Mouse (Mus musculus): ENCODE data around the gene Spg11.

The Spg11 gene

DNA sequence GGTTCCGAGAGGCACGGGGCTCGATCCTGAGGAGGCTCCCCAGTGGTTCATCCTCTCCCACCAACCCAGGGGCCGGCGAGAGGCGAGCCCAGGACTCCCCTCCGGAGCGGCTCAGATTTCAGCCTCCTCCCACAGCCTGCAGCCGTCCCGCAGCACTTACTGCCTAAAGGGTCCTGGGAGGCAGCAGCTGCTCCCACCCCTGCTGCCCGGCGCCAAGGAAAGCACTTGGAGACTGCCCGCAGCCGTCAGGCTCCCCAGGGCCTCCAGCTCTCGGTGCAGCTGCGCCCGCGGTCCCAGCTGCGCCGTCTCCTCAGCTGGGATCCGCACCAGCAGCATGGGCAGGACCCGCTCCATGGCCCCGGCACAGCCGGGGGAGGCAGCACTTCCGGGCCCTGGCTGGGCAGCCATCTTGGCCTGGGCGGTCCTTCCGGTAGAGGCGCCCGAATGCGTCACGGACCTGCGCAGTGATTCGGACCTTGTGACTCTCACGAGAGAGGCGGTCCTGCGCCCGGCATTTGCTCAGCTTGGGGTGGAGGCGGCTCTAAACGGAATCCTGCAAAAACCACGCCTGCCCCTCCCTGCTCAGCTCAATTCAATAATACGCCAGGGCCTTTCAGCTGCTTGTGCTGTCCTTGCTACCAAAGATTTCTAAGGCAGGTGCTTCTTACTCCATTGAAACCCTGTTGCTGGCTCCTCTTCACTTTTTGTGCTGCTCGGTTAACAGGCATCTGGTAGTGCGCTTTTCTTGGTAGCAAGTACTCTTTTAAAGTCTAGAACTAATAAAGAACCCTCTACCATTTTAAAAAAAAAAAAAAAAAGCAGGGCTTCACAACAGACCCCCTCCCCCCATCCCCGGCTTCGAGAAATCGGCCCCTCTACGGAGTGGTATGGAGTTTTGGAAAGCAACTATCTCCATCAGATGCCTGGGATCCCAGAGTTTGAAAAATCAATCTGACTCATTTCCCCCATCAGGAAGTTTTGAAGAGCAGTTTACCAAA is at the start of gene Spg11:
TSS of gene Spg11 (minus strand) at position 426 of the 998 bp plus-strand sequence.
- DNase-seq (ENCODE audit: low read depth) = peak; percentile 94

- DNase-seq (ENCODE audit: low read depth) = peak; percentile 59
These were observed 46.1 kb upstream of the Spg11 start for GRCm38 (mm10) chr2:122164293-122164692.

- peak; percentile 38 for DNase-seq (ENCODE audit: low read depth)
These were observed 45.4 kb upstream of the Spg11 start for GRCm38 (mm10) chr2:122163430-122164195.

DNA sequence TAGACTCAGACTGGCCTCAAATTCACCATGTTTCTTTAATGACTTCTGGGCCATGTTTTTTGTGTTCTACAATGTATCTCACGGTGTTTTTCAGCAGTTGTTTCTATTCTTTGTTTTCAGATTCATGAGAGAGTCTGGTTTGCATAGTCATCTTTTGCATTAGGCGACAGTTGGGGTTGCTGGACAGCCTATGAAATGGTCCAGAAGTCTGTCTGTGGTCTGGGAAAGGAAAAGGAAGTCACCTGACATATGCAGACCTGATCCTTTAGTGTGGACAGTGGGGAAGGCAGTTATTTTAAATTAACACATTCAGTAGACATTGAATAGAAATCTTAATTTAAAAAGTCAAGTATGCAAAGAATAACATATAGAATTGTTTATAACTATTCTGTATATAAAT is 44.3 kb upstream of the Spg11 start:
- no peak for DNase-seq (ENCODE audit: low read depth)

DNA sequence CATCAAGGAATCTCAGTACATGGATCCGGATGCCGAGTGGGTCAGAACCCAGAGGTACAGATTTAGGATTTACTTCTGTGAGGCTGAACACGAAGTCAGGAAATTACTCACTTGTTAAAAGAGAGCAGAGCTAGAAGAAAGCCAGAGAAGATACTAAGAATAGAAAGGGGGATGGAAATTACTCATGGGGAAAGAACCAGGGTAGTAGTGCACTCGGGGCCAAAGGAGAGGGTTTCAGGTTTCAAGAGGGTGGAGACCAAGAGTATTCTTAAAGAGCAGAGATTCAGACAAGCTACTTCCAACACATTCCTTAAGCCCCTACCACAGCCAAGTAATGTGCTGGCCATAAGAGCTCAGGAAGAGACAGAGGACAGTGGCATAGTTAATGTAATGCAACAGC is 43.4 kb upstream of the Spg11 start:
- DNase-seq (ENCODE audit: low read depth) = peak; percentile 53

- DNase-seq (ENCODE audit: low read depth) = peak; percentile 67
These were observed 42.5 kb upstream of the Spg11 start, which contains the start of gene Trim69 for GRCm38 (mm10) chr2:122160680-122161079. TSS of gene Trim69 (plus strand) at chr2:122160700.

GRCm38 (mm10) chr2:122159667-122160066 is 41.5 kb upstream of the Spg11 start:
- DNase-seq (ENCODE audit: low read depth) = no peak

- peak; percentile 31 for DNase-seq (ENCODE audit: low read depth)
These were observed 40.2 kb upstream of the Spg11 start for GRCm38 (mm10) chr2:122158362-122158802.

DNA sequence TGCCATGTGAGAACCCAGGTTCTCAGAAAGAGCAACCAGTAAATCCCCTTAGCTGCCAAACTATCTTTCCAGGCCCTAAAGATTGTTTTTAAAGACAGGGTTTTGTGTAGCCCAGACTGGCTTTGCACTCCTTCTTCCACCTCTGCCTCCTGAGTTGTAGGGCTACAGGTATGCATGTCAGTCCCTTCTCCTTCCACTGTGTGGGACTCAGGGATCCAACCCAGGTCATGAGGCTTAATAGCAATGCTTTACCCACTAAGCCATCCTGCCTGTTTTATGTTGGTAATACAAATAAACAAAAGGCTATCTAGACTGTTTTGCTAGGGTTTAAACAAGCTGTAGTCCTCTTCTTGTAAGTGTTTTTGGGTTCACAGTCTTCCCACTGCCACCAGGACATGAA is 39.4 kb upstream of the Spg11 start:
- DNase-seq (ENCODE audit: low read depth) = no peak

DNA sequence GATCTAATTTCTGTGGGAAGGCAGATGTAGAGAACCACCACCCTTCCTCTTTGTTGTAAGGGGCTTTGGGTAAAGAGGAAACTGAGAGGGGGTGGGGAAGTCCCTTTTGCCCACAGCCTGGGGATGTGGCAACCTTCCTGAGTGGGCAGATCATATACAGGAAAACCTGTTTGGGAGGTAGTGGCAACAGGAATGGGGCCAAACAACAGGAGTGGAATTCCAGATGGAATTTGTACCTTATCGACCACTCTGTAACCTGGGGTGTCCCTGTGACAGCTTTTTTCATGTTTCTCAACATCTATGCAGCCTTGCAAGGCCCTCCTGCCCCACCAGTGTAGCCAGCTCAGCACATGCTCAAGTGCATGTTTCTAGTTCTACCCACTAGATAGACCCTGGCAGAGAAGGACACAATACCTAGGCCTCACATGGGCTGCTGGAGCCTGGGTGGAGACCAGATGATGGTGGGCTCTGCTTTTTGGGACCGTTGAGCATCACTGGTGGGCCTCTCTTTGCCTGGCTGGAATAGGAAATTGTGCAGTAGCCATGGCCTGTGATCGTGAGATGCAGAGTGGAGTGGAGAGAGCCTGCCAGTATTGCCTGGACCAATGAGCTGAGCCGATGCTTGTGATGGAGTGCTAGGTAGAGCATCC is 38.0 kb upstream of the Spg11 start:
- no peak for DNase-seq (ENCODE audit: low read depth)

DNA sequence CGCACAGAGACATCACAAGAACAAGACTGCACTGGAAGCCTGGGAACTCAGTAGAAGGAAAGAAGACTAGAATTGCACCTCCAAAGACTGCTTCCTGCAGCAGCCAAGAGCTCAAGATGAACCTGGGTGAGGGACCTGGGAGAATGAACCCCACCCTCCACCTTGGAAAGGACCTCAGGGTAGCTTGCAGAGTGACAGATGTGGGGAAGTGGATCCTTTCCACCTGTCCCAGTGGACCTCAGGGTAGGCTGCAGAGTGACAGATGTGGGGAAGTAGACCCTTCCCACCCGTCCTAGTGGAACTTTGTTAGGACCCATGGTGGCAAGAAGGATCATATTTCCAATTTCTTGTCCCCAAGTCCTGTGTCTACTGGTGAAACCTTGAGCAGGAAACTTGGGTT is 37.1 kb upstream of the Spg11 start:
- DNase-seq (ENCODE audit: low read depth) = no peak

DNA sequence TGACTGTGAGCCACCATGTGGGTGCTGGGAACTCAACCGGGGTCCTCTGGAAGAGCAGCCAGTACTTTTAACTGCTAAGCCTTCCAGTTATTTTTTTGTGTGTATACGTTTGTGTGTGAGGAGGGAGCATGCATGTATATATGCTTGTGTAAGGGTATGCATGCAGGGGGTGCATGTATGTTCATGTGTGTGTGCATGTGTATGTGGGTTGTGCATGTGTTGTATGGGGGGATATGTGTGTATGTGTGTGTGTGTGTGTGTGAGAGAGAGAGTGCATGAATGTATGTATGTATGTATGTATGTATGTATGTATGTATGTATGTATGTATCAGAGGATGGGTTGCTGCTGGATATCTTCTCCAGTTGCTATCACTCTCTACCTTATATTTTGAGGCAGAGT is 36.3 kb upstream of the Spg11 start:
- DNase-seq (ENCODE audit: low read depth) = no peak

GRCm38 (mm10) chr2:122153681-122154365 is 35.6 kb upstream of the Spg11 start:
- DNase-seq (ENCODE audit: low read depth) = no peak

DNA sequence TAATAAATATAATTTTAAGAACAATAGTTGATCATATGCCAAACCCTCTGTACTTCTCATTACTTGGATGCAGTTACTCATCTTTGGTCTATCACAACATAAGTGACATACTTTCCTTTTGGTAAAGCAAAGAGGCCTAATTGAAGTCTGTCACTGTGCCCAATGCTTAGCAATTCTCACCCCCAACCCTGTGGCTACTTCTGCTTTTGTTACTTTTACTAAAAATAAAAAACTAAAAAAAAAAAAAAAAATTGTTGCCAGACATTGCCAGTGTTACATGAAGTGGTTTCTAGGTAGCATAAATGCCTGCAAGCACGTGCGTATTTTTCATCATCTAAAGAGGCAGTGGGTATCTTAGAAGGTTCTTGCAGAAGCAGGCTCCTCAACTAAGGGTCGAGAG is 34.7 kb upstream of the Spg11 start:
- DNase-seq (ENCODE audit: low read depth) = no peak

DNA sequence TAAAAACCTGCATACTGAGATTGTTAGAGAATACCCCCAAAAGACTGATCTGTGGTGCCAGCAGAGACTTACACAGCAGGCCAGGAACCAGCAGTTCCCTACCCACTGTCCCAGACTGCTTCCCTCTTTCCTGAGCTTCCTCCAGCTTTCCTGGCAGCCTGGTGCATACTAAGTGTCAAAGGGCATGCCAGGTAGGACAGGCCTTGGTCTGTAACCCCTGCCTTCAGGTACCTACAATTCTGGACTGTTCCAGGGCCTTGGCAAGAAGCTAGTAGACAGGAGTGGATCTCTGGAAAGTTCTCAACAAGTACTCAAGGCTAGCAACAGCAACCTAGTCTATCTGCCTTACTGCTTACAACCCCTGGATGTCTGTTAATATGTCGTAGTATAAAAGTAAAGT is 33.0 kb upstream of the Spg11 start:
- DNase-seq (ENCODE audit: low read depth) = no peak

GRCm38 (mm10) chr2:122149716-122150115 is 31.5 kb upstream of the Spg11 start:
- DNase-seq (ENCODE audit: low read depth) = no peak

DNA sequence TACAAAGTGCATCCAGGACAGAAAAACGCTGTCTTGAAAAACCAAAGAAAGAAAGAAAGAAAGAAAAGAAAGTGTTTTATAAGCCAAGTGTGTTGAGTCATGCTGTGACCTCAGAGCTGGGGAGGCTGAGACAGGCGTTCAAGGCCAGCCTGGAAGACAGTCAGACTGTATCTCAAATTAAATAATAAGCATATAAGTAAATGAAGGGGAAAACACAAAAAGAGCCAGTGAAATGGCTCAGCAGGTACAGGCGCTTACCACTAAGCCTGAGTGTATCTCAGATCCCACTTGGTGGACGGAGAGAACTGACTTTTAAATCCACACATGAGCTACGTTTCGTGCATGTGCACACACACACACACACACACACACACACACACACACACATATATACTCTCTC is 31.1 kb upstream of the Spg11 start:
- DNase-seq (ENCODE audit: low read depth) = no peak

DNA sequence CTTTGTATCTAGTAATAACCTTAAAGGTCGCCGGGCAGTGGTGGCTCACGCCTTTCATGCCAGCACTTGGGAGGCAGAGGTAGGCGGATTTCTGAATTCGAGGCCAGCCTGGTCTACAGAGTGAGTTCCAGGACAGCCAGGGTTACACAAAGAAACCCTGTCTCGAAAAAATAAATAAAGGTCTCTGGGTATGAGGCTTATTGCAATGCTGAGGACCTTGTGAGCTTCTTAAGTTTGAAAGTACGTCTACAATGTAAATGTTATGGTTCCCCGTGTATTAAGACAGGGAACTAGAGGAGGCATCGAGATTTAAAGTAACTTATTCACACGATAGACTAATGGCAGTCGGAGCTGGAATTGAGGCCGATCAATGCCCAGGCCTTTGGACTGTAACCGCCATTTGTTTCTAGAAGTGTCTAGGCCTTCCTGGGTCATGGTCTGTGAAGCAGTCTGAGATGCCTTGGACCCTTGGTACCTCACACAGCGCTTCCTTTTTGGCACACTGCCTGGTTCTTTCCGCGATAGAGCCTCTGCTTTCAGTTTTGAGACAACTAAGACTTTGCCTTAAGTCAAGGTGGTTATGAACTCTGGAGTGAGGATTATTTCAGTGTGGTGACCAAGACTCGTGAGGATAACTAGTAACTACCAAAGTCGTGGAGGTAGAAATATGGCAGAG is 30.2 kb upstream of the Spg11 start:
- no peak for DNase-seq (ENCODE audit: low read depth)

- peak; percentile 89 for DNase-seq (ENCODE audit: low read depth)
These were observed 29.5 kb upstream of the Spg11 start, which contains the start of gene B2m for GRCm38 (mm10) chr2:122147508-122148241. TSS of gene B2m (plus strand) at chr2:122147686.

DNA sequence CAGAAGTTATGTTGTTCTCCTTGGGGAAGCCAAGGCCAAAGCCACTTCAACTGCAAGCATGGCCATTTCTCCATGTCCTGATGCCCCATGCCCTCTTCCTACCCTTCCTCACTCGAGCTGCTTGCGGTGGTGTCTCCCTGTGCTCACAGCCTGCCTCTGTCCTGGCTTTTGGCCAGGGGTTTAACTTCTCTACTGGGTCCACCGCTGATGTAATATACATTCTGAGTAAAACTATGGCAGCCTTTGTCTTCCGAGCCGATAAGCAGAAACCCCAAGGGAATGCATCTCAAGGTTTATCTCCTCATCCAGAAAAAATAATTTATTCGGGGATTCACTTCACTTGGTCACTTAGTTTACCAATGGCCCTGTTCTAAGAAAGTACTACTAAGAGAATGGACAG is 28.5 kb upstream of the Spg11 start:
- DNase-seq (ENCODE audit: low read depth) = no peak

Data from fibroblast of lung, adult 2 months (primary cell).